Mouse (Mus musculus) erythroblast, embryonic 14.5 days (primary cell): ENCODE results near the gene Slc23a2. TPM values are rescaled to one million over a fixed set of nuclear protein-coding genes. Genes with fewer than 3 reads are reported as not detected.

Experiments
- H3K27me3 ChIP-seq: 2 replicates; pipeline ENCODE4 v1.6.1; 2012; ENCODE audit warnings: inconsistent platforms; ENCODE audit not compliant: control insufficient read depth
- H3K36me3 ChIP-seq: 2 replicates; pipeline ENCODE4 v1.6.1; 2012; ENCODE audit warnings: mild to moderate bottlenecking, inconsistent platforms; ENCODE audit not compliant: control insufficient read depth
- H3K4me1 ChIP-seq: 2 replicates; pipeline ENCODE4 v1.6.1; 2012; ENCODE audit warnings: inconsistent platforms; ENCODE audit not compliant: control insufficient read depth
- H3K4me3 ChIP-seq: replicated peaks from 2 replicates; pipeline ENCODE3; 2012; ENCODE audit warnings: moderate library complexity, mild to moderate bottlenecking, inconsistent platforms
- H3K9me3 ChIP-seq: 2 replicates; pipeline ENCODE4 v1.6.1; 2012; ENCODE audit warnings: low read length, inconsistent platforms, mixed read lengths; ENCODE audit not compliant: control insufficient read depth
- GATA1 ChIP-seq: IDR thresholded peaks from 2 replicates; pipeline ENCODE4 v1.6.1; 2012; ENCODE audit warnings: low read length, inconsistent platforms, mixed read lengths
- TAL1 ChIP-seq: IDR thresholded peaks from 3 replicates; pipeline ENCODE4 v1.6.1; 2012; ENCODE audit warnings: low read length, inconsistent platforms, mixed read lengths
- polyA plus RNA-seq: library from polyadenylated mRNA; stranded (reverse); fragments of >175 nt; gene quantifications from 2 replicates; pipeline ENCODE4 v1.2.3, GENCODE M21; 2012

The Slc23a2 gene
- polyA plus RNA-seq, 1 experiment = not detected

DNA sequence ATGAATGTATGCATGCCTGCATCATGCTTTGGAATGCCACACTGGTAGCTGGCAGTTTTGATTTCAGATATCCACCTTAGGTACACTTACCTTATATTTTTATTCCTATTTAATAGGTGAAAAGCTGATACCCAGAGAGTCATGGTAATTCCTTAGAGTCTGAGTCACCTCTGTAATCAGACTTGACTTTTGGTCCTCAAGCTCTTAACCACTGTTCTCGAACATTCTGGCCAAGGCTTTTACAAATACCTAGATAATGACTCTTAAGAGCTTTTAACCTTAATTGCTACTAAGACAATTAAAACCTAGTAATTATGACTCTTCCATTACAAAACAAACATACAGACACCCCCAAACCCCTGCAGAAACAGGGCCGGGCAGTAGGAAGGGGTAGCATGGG, 51.2 kb downstream of the Slc23a2 start:
- peaks cover 4% of the 10 kb centered on the region; the same call in 1 of the 2 replicates for H3K36me3 ChIP-seq
- no peaks in the 10 kb centered on the region for H3K9me3 ChIP-seq
- H3K4me1 ChIP-seq = no peaks in the 10 kb centered on the region
- TF ChIP-seq GATA1 = no peak
- TF ChIP-seq TAL1 = no peak
- no peaks in the 10 kb centered on the region for H3K27me3 ChIP-seq
- H3K4me3 ChIP-seq = no peak overlapping the region

DNA sequence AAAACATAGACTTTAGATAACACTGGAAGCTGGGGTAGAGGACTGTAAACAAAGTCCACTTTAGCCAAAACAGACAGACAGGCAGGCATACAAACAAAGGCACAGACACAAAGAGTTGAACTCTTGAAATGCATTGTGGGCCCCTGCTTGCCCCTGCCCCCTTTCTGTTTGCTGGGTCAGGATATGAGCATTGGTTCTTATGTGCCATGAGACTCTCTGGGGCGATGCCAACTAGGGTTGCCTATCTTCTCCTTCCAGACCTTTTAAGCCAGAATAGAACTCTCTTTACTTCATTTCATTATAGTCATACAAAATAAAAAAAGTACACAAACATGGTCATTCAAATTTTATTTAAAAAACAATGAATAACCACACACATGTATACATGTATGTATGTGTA, 51.6 kb downstream of the Slc23a2 start:
- no peaks in the 10 kb centered on the region for H3K27me3 ChIP-seq
- H3K9me3 ChIP-seq = no peaks in the 10 kb centered on the region
- H3K36me3 ChIP-seq = peaks cover 5% of the 10 kb centered on the region; the same call in 1 of the 2 replicates
- H3K4me3 ChIP-seq = no peak overlapping the region
- H3K4me1 ChIP-seq = no peaks in the 10 kb centered on the region
- TF ChIP-seq TAL1 (no peak), GATA1 (no peak)

DNA sequence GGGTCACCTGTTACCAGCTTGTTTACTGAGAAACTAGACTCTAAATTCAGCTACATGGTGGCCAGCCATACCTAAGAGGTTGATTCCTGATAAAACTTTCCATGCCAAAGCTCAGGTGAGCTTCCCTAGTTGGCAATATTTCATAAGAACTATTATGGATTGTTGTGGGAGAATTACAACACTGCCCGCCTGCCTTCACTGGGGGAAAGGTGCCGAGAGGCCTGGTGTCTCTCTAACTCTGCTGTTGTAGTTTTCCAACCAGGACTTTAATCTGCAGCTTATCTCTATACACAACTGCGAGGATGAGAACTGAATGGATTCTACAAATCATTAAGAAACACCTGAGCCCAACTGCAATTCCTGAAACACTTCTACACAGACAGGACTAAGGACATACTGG, 52.2 kb downstream of the Slc23a2 start:
- Histone ChIP-seq H3K27me3 (no peaks in the 10 kb centered on the region), H3K4me1 (no peaks in the 10 kb centered on the region), H3K36me3 (peaks cover 5% of the 10 kb centered on the region; the same call in 1 of the 2 replicates), H3K9me3 (no peaks in the 10 kb centered on the region), H3K4me3 (no peak overlapping the region)
- TF ChIP-seq GATA1 (no peak), TAL1 (no peak)

DNA sequence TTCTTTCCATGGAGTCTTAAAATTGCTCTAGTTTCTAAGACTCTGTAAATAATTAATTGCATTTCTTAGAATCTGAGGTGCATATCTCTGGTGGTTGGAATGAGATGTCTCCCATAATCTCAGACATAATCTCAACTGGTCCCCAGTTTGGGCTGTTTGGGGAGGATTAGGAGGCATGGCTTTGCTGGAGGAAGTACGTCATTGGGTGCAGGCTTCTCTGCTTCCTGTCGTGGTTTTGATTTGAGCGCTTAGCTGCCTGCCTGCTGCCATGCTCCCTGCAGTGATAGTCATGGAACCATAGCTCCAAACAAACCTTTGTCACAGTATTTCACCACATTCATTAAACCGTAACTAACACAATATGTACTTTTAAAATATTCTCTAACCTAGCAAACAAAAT, 53.2 kb downstream of the Slc23a2 start:
- no peaks in the 10 kb centered on the region for H3K27me3 ChIP-seq
- H3K9me3 ChIP-seq = no peaks in the 10 kb centered on the region
- H3K4me3 ChIP-seq = no peak overlapping the region
- no peaks in the 10 kb centered on the region for H3K4me1 ChIP-seq
- peaks cover 9% of the 10 kb centered on the region; the same call in 1 of the 2 replicates for H3K36me3 ChIP-seq
- TF ChIP-seq GATA1 = no peak
- TF ChIP-seq TAL1 = no peak

DNA sequence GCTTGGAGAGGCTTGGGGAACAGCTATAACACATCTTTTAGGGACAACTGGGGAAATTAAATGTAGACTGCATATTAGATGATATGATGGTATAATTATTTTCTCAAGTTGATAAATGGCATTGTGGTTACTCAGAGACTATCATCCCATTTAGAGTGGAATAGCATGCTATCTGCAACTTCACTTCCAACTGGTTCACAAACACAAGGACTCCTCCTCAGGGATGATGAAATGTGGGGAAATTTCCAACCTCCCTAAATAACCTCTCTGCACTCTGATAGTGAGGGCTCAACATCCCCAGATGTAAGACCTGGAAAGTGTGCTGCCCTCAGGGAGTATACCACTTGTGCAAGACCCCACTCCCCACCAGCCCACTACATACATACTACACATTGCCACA, 60.1 kb downstream of the Slc23a2 start:
- no peak for TF ChIP-seq GATA1
- H3K36me3 ChIP-seq = peaks cover 9% of the 10 kb centered on the region; the same call in 1 of the 2 replicates
- no peaks in the 10 kb centered on the region for H3K4me1 ChIP-seq
- H3K27me3 ChIP-seq = no peaks in the 10 kb centered on the region
- no peak overlapping the region for H3K4me3 ChIP-seq
- H3K9me3 ChIP-seq = no peaks in the 10 kb centered on the region

DNA sequence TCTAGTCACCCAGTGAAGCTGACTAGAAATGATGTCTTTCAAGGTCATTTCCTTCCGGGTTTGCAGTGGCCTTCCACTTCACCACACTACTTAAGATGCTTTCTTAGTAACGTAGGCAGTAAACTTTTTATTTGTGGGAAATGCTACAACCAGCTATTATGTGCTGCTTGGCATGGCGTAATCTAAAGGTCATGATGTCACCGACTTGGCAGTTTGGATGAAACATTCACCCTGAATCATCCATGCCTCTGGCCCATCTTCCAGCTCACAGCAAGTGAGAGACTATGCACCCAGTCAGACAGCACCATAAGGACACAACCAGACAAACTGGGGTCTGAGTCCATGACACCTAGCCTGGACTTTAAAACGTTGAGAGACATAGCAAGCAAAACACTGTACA, 60.5 kb downstream of the Slc23a2 start:
- H3K9me3 ChIP-seq = no peaks in the 10 kb centered on the region
- H3K27me3 ChIP-seq = no peaks in the 10 kb centered on the region
- H3K4me3 ChIP-seq = no peak overlapping the region
- H3K36me3 ChIP-seq = peaks cover 9% of the 10 kb centered on the region; the same call in 1 of the 2 replicates
- H3K4me1 ChIP-seq = no peaks in the 10 kb centered on the region
- TF ChIP-seq TAL1 (no peak), GATA1 (no peak)

DNA sequence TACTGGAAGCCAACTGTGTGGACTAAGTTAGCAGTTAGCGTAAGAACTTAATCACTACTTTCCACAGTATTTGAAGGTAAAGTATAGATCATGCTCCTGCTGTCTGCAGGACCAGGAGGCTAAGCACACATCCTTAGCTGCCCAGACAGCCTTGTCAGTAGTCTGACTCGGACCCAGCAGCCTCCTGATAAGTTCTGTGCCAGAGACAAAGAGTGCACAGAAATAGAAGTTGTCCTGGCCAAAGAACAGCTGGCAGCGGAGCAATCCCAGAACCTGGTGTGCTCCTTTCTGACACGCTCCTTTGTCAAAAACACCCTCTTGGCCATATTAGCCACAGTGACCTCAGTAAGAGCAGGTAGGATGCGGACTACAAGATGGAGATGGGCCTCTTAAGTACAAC, 65.8 kb downstream of the Slc23a2 start:
- TF ChIP-seq TAL1 = no peak
- no peak for TF ChIP-seq GATA1
- Histone ChIP-seq H3K27me3 (no peaks in the 10 kb centered on the region), H3K4me3 (no peak overlapping the region), H3K36me3 (peaks cover 12% of the 10 kb centered on the region; the same call in 1 of the 2 replicates), H3K9me3 (no peaks in the 10 kb centered on the region), H3K4me1 (no peaks in the 10 kb centered on the region)

DNA sequence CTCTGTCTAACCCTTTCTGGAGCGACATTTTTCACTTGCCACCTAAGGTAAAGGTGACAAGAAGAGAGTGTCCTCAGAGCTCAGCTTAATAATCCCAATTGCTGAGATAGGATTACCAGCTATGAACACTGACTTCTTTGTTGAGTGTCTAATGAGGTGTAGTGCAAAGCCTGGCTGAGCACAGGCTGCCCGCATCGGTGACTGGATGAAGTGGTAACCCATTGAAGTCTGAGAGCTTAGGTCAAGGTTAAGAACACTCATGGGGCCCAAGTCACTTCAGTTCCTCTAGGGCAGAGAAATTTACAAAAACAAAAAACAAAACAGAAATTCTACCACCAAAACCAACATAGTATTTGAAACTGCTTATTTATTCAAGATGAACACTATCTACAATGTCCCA, 71.9 kb downstream of the Slc23a2 start:
- no peak overlapping the region for H3K4me3 ChIP-seq
- TF ChIP-seq TAL1 (no peak), GATA1 (no peak)
- H3K9me3 ChIP-seq = no peaks in the 10 kb centered on the region
- H3K36me3 ChIP-seq = peaks cover 18% of the 10 kb centered on the region; the same call in 1 of the 2 replicates
- no peaks in the 10 kb centered on the region for H3K27me3 ChIP-seq
- no peaks in the 10 kb centered on the region for H3K4me1 ChIP-seq

DNA sequence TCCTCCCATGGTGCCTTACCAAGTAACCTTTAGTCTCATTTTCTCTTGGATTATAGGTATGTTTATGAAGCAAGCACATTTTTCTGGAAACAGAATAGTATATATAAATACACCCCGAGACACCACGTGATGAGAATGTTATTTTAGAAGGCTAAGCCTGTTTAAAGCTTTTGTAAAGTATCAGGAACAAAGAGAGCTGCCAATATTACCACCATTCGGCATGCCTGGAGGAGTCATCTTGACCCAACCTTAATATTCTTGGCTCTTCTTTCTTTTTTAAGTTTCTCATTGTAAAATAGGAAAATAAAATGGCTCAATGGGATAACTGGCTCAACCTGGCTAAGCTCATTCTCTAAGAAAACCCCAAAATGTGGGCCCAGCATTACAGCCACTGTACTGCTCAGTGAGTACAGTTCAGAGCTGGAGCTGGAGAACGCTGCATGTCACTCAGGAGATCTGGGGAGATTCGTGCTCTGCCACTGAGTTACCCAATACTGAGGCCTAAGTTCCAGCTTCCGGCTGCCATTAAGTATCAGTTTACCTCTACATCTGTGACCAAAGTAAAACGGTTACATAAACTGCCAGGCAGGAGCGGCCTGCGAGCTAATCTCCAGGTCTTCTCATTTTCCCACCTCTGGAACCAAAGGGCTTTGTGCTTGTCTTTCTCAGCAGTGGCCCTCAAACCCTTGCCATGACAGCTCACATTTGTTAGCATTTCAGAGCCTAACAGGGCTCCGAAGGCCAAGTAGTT, 74.7 kb downstream of the Slc23a2 start:
- no peaks in the 10 kb centered on the region for H3K4me1 ChIP-seq
- no peaks in the 10 kb centered on the region for H3K27me3 ChIP-seq
- no peak overlapping the region for H3K4me3 ChIP-seq
- H3K36me3 ChIP-seq = peaks cover 8% of the 10 kb centered on the region; the same call in 1 of the 2 replicates
- TF ChIP-seq TAL1 = no peak
- TF ChIP-seq GATA1 = no peak
- H3K9me3 ChIP-seq = no peaks in the 10 kb centered on the region
